Mouse (Mus musculus): Measurements from ENCODE around the gene Clmp. TPM values are rescaled to one million over a fixed set of nuclear protein-coding genes. Genes with fewer than 3 reads are reported as not detected.

Clmp gene
- total RNA-seq (2021): 10 to 100 TPM; 11.3 to 16.1 TPM
- long read RNA-seq, experiment 1, full-length matches to known transcripts: 8 of 12 reads
- long read RNA-seq, experiment 1, partial matches to known transcripts: 1 of 12 reads
- long read RNA-seq, experiment 1, other reads (novel, unspliced or antisense): 3 of 12 reads
- long read RNA-seq, experiment 2, full-length matches to known transcripts: 8 of 11 reads
- long read RNA-seq, experiment 2, partial matches to known transcripts: 0 of 11 reads
- long read RNA-seq, experiment 2, other reads (novel, unspliced or antisense): 3 of 11 reads

DNA sequence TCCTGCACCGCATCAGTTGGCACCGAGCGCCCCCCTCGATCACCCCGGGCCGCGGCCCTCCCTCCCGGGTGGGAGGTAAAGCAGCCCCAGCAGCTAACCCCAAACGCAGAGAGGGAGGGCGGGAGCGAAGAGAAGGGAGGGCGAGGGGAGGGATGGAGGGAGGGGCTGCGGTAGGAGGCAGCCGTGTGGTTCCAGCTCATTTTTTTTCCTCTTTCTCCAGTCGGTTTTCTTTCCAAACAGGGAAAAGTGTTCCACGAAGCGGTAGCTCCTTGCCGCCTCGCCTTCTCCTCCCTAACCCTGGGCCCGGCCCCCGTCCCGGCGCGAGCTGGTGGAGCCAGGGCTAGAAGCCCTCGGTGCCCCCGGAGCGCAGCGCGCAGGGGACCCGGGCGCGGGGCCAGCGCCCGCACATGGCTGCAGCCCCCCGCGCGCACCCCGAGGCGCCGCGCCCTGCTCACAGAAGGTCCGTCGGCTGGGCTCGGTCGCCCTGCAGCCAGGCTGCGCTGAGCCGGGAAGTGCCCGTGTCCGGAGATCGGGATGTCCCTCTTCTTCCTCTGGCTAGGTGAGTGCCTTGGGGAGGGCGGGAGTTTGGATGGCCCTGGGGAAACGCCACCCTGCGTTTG, at the start of gene Clmp:
Gene Clmp (plus strand): TSS at position 162 of the 620 bp plus-strand sequence.
- peak; percentile 48 for DNase-seq

DNA sequence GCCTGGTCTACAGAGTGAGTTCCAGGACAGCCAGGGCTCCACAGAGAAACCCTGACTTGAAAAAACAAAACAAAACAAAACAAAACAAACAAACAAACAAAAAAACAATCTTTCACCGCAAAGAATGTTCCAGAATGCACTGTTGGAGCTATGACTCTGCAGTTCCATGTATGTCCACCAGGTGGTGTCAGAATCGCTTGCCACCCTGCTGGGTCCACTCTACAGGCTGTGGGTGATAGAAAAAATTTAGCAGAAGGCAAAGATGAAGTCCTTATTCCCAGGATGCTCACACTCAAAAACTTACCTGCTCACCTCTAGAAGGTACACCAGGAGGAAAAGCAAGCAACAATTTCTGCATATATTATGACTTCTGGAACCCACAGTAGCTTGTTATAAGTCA, 49.7 kb upstream of the Clmp start:
- DNase-seq: peak; percentile 70

GRCm38 (mm10) chr9:40637705-40638393, 47.9 kb upstream of the Clmp start:
- no peak for DNase-seq

GRCm38 (mm10) chr9:40638394-40639049, 47.2 kb upstream of the Clmp start:
- DNase-seq: peak; percentile 38

GRCm38 (mm10) chr9:40639536-40640187, 46.1 kb upstream of the Clmp start:
- DNase-seq: no peak

DNA sequence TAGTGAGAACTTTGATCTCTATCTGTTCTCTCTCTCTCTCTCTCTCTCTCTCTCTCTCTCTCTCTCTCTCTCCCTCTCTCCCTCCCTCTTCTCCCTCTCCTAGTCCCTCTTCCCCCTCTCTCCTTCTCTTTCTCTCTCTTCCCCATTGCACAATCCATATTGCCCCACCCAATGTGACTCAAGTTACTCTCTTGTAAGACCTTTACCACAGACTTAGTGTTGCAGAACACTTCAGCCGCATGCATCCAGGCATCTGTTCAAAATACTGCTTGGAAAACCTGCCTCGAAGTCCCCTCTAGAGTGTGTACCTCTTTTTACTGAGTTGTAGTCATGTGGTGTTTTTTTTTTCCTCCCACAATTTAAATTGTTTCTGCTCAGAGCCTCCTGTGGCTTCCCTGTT, 44.4 kb upstream of the Clmp start:
- DNase-seq: no peak

- no peak for DNase-seq
Measured at GRCm38 (mm10) chr9:40642470-40643220, 43.1 kb upstream of the Clmp start.

DNA sequence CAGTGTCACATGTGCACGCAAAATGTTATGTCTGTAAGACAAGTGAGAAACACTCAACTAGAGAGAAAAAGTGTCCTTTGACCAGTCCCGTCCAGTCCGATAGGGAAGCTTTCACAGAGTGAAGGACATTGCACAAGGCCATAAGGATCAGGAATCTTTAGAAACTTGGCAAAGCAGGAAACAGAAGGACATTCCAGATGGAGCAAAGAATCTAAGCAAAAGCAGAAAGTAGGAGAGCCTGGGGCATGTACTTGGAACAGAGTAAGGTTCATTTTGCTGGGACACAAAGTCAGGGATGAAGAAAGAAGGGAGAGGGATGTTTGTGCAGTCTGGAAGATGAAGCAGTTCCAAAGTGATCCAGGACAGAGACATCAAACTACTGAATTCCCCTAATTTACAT, 36.3 kb upstream of the Clmp start:
- DNase-seq: no peak

GRCm38 (mm10) chr9:40649983-40650382, 35.8 kb upstream of the Clmp start:
- DNase-seq: no peak

DNA sequence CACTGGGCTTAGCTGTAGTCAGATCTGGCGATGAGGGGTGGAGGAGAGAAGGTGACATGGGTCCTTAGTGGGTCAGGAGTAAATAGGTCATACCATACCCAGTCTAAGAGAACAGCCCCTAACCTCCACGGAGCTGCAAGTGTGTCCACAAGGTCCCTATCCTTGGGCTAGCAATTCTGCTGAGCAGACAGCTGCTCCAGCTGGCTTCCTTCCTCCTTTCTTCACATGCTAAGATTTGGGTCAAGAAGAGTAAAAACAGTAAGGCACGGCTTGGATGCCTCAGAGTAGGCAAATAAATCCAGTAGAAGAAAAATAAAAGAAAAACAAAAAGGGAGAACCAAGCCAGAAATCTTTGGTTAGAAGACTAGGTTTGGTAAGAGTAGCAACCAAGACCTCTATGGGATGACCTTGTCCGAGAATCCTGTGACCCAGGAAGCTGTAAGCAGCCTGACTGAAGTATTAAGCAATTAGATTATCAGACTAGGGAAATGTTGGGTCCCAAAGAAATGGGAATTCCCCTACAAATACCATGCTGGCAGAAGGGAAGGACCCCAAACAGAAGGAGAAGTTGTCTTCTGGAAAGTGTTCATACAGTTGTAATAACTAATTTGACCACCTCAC, 34.4 kb upstream of the Clmp start:
- no peak for DNase-seq

DNA sequence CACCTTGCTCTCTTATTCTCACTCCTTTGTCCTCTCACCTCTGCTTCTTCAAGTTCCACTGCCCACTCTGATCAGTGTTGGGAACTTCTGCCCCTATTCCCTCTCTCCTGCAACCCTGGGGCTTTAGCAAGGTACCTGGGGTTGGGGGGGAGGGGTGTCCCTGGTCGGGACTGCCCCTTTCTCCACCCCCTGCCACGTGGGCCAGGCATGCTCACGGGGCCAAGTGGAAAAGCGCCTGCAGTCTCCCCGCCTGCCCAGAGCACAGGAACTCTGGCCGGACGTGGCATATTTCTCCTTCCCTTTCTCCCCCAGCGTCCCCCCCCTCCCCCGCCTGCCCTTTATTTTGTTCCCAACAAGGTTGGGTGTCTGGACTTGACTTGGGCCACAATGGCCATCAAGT, 33.0 kb upstream of the Clmp start:
- no peak for DNase-seq

- no peak for DNase-seq
Measured at GRCm38 (mm10) chr9:40666190-40666803, 19.5 kb upstream of the Clmp start.

GRCm38 (mm10) chr9:40670313-40670712, 15.4 kb upstream of the Clmp start, which contains the start of gene Gm21915:
Gene Gm21915, plus strand, starts transcription at chr9:40670613.
- no peak for DNase-seq

DNA sequence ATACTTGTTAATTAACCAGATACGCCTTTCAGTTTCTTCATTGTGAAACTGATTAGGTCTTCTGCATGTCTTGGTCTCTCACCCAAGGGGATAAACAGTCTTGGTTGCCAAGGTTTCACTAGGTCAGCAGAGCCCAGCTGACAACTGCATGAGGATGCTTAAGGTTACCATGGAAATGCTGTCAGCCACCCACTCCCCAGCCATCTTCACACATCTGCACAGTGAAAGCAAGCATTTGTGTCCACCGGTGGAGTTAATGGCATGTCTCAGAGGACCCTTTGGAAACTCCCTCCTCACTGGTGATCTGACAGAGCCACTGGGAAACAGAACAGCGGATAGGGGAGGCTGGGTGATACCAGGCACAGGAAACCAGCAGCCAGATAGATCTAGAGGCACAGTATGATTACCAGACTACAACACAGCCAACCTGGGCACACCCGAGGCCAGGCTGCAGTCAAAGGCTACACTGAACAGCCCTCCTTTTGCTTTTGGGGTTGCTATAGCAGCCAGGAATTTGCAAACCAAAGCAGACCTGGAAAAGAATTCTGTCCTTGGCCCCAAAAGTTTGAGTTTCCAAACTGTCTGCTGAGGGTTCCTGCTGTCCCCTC, 14.3 kb upstream of the Clmp start:
- no peak for DNase-seq

DNA sequence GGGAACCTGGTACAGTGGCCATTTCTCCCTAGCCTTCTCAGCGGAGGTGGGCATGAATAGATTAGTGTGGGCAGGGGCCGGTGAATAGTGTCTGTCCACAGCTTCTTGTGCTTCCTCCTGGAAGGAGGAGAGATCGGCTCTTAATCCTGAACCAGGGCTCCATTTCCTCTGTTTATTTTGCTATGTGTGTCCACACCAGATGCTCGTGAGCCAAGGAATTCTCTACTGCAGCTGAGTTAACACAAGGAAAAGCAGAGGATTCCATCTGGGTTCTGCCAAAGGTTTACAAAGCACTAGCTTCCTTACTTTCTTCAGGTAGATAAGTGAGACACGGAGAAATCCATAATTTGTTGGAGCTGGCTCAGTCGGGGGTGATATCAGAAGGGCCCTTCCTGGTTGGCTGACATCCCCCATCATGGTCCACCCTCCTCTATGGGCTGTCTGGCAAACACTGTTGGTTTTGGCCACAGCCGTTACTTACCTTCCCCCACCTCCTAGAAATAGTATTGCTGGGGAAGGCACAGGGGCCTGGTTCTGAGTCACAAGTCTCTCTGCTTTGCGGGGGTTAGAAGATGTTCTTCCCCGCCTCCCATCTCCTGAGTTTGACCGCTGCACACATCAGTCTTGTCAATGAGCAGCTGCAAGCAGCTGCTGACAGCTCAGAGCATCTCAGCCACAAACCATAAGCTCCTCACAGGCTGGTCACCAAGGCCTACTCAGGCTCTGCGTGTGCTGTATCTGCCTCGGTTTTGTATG, 10.4 kb upstream of the Clmp start:
- DNase-seq: no peak

- no peak for DNase-seq
Measured at GRCm38 (mm10) chr9:40678653-40679052, 7.1 kb upstream of the Clmp start.

GRCm38 (mm10) chr9:40686421-40686899, 698 bp downstream of the Clmp start:
- no peak for DNase-seq

GRCm38 (mm10) chr9:40687053-40687452, 1.3 kb downstream of the Clmp start:
- no peak for DNase-seq

- no peak for DNase-seq
Measured at GRCm38 (mm10) chr9:40687553-40687952, 1.8 kb downstream of the Clmp start.

Data from gastrocnemius, postnatal 10 days (tissue).